Mouse (Mus musculus) urinary bladder, postnatal 25 days (tissue): Measurements from ENCODE around the gene Ocel1.

Experiments used
- DNase-seq: peaks from one replicate; pipeline ENCODE4 v3.0.0; 2022; ENCODE audit warnings: low spot score

The Ocel1 gene

GRCm38 (mm10) chr8:71404011-71404410 lies 32.9 kb downstream of the Ocel1 start:
- DNase-seq: no peak

GRCm38 (mm10) chr8:71404951-71405351 lies 33.9 kb downstream of the Ocel1 start:
- DNase-seq: no peak

- peak; percentile 97 for DNase-seq
These were observed 34.5 kb downstream of the Ocel1 start, which contains the start of gene Ankle1 for GRCm38 (mm10) chr8:71405401-71406098. TSS of gene Ankle1 (plus strand) at chr8:71406010.

GRCm38 (mm10) chr8:71406099-71407015 lies 35.3 kb downstream of the Ocel1 start:
- DNase-seq: peak; percentile 50

- DNase-seq: no peak
These were observed 36.3 kb downstream of the Ocel1 start for GRCm38 (mm10) chr8:71407441-71407840.

GRCm38 (mm10) chr8:71408231-71408630 lies 37.1 kb downstream of the Ocel1 start:
- DNase-seq: no peak

- DNase-seq: no peak
These were observed 40.6 kb downstream of the Ocel1 start for GRCm38 (mm10) chr8:71411535-71412273.

GRCm38 (mm10) chr8:71422121-71422520 lies 51.0 kb downstream of the Ocel1 start:
- DNase-seq: no peak
